Mouse (Mus musculus) gastrocnemius, adult 2 months (tissue): ENCODE results near the gene Mrvi1. TPM values are rescaled to one million over a fixed set of nuclear protein-coding genes. Genes with fewer than 3 reads are reported as not detected.

Source experiments
- DNase-seq: peaks from one replicate; pipeline ENCODE4 v3.0.0; 2022
- H3K27ac ChIP-seq: fragments of 200-600 bp; 2 replicates; pipeline ENCODE4 v1.8.1; 2022; ENCODE audit warnings: mild to moderate bottlenecking
- H3K4me3 ChIP-seq: fragments of 200-600 bp; 2 replicates; pipeline ENCODE4 v1.8.1; 2022; ENCODE audit warnings: mild to moderate bottlenecking, moderate library complexity
- CTCF ChIP-seq: fragments of 200-600 bp; IDR thresholded peaks from 2 replicates; pipeline ENCODE4 v1.8.1; 2022; ENCODE audit warnings: antibody characterized with exemption, mild to moderate bottlenecking, moderate library complexity
- intact Hi-C: fragments of 180-260 bp; cut with DNase I; formaldehyde crosslinking; loops from one replicate; pipeline ENCODE4 v1.15.1; 2025
- total RNA-seq, 2 experiments: library from RNA; stranded (reverse); gene quantifications; 2 replicates each; pipeline ENCODE4 v1.2.3; 2021

Gene Mrvi1
- total RNA-seq, 2 experiments from 2014 or later: 4.1 to 4.7 TPM

DNA sequence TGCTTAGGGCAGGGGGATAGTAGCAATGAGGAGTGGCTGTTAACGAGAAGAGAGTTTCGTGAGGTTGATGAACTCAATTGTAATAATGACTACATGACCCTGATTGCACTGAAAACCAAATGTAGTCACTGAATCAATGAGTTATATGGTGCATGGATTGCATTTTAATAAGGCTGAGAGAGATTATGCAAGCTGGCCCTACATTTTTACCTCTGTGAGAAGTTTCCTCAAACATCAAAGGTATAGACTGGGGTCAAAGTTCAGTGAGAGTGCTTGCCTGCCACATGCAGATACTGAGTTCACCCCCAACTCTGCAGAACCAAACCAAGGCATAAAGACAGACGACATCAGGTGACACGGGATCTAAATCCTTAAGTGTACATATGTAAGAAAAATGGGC is 14.9 kb downstream of the Mrvi1 start:
- Histone ChIP-seq H3K4me3 (no peak overlapping the region), H3K27ac (no peak overlapping the region)
- no peak for TF ChIP-seq CTCF
- intact Hi-C loops: no loop called here
- no peak for DNase-seq

DNA sequence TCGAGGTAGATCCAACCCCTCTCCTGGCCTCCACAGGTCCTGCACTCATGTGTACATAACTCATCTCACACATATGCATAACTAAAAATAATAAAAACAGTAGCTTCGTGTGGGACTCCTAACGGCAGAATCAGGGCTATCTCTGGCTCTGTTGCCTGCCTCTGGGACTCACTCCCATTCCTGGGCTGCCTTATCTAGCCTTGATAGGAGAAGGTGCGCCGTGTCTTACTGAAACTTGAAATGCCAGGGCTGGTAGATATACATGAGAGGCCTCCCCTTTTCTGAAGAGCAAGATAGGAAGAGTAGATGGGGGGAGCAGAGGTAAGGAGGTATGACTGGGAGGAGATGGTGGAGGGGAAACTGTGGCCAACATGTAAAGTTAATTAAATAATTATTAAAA is 15.4 kb downstream of the Mrvi1 start:
- Histone ChIP-seq H3K27ac (no peak overlapping the region), H3K4me3 (no peak overlapping the region)
- no peak for DNase-seq
- intact Hi-C loops: no loop called here
- no peak for TF ChIP-seq CTCF

DNA sequence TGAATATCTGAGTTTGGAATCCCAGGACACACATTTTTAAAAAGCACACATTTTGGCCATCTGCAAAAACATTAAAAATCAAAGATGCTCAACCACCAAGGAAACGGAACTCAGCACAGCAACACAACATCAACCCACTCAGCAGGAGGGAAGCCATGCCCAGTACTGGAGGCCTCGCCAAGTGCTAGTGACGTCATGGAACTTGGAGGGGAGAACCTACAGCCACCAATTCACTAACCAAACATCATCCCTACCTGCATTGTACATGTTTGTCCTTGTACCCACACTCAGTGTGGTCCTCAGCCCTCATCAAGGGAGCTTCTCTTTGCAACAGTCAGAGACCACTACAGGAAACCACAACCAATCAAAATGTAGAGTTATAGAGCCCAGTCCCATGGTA is 16.9 kb downstream of the Mrvi1 start:
- H3K4me3 ChIP-seq: no peak overlapping the region
- TF ChIP-seq CTCF: no peak
- no peak for DNase-seq
- intact Hi-C loops: no loop called here
- H3K27ac ChIP-seq: no peak overlapping the region

DNA sequence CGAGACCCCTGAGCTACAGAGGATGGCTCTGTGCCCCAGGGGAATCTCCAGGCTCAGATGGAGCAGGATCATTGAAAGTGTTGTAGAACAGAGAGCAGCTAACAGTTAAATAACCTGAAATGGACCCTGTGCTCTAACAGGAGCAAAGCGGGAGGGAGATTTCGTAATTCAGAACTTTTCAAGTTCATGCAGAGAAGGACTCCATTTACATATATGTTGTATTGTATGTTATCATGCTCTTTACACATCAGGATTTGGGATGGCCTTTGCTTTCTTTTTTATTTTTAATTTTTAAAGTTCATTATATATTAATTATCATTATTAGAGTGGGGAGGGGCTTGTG is 18.6 kb downstream of the Mrvi1 start:
- no peak for DNase-seq
- H3K27ac ChIP-seq: no peak overlapping the region
- intact Hi-C loops: no loop called here
- TF ChIP-seq CTCF: no peak
- H3K4me3 ChIP-seq: no peak overlapping the region

DNA sequence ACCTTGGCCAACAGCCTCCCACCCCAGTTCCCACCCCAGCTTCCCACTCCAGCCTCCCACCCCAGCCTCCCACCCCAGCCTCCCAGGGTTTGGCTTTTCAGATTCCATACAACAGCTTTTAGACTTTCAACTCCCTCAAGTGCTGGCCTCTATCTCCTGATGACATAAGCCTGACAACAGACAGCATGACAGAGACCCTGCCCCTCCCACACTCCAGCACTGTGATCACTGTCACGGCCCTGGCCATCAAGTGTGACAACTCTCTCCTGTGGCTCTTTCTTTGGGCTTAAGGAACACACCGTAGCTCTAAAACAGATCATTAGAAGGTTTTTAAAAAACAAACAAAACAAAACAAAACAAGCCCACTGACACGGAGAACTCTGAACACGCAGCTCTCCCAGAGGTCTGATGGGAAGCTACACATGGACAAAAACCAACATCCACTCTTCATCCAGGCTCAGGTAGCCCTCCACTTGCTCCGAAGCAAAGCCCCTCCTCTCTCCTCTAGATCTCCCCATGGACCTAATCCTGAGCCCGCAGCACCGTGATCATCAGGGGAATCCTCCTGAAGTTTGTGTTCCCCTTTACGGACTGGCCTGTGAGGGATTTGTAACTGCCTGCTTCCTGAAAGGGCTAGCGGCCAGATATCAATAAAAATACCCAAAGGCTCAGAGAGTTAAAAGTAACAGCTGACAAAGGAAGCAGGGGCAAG is 19.2 kb downstream of the Mrvi1 start:
- DNase-seq: no peak
- intact Hi-C loops: no loop called here
- Histone ChIP-seq H3K27ac (no peak overlapping the region), H3K4me3 (no peak overlapping the region)
- no peak for TF ChIP-seq CTCF

DNA sequence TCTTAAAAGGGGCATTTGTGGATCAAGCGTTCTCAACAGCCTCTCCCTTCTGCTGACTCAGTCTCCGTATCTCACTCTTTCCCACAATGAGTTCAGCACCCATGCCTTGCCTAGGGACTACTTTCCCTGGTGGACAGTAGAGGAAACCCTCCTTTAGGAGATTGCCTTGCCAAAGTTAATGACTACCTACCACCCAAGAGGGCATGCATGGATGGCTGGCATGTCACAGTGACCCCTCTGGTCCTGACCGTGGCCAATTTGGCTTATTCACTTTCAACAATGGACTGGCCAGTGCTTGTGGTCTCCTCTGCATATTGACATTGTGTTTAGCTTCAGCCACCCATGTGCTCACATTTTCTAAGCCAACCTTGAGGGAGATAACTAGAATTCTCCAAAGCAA is 19.8 kb downstream of the Mrvi1 start:
- intact Hi-C loops: no loop called here
- Histone ChIP-seq H3K27ac (no peak overlapping the region), H3K4me3 (no peak overlapping the region)
- TF ChIP-seq CTCF: no peak
- no peak for DNase-seq

DNA sequence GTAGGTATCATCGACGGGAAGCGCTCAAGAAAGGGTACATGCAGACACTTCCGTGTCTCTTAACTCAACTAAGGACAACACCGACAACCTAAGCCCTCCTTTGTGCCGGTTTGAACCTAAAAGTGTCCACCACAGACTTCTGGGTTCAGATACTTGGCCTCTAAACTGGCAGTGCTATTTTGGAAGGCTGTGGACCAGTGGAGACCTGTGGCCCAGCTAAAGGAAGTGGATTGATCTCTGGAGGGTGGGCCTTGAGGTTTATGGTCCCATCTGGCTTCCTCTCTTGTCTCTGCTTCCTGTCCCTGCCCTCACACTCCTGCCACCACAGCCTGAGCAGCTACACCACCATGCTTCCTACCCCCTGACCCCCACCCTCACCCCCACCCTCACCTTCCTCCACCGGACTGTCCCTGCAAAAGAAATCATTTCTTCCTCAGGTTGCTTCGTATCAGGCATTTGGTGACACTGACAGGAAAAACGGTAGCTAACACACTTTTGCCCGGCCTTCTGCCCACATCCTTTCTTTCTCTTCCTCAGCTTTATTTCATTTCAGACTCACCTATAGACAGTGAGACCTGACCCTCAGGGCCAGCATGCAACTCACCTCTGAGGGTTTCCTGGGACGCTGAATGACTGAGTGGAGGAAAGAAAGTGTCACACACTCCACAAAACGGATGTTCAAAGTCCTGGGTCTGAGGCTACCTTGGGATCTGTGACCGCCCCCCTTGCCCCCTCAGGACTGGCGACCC is 25.7 kb downstream of the Mrvi1 start:
- intact Hi-C loops: no loop called here
- Histone ChIP-seq H3K4me3 (no peak overlapping the region), H3K27ac (peak overlapping the region; percentile 86)
- peak; percentile 11 for DNase-seq
- no peak for TF ChIP-seq CTCF

DNA sequence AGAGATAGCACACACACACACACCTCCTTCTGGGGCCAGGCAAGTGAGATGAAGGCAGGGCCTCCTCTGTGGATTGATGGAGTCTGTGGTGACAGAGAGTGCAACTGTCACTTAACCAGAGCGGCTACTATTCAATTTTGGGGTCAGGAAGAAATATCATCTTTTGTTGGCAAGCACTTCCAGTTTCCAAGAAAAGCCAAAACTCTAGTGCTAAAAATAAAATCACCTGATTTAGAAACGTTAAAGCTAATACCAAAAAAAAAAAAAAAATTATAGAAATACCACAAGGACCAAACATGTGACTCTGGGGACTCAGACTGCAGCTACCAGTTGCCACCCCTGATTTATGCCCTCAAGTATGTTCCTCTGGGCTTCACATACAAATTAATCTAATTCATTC is 26.7 kb downstream of the Mrvi1 start:
- no peak for TF ChIP-seq CTCF
- intact Hi-C loops: no loop called here
- DNase-seq: no peak
- no peak overlapping the region for H3K4me3 ChIP-seq
- H3K27ac ChIP-seq: peak overlapping the region; percentile 86

DNA sequence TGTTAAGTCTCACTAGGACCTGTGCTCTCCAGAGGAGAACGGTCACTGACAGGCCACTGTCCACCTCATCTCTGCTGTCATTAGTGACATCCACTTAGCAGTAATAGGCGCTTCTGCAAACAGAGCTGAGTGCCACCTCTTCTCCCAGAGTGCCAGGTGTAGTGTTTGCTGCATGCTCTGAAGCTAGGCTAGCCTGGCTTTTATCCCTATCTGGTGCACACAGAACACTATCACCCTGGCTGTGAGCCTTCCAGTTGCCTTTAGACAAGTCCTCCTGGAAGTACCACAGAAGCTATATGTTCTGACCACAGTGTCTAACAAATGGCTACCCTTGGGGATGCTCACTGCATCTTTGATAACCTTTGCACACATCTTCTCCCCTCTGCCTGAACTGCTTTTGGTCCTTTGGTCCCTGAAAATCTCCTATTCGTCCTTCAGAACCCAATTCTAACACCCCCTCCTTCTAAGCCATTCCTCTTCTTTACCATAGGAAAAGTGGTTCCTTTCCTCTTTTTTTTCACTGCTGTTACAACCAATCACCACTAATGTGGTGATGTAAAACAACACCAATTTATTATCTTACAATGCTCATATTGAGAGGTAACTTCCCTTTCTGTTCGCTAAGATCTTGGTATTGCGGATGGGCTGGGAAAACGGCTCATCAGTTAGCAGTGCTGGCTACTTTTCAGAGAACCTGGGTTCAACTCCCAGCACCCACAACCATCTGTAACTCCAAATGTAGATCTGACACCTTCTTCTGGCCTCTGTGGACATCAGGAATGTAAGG is 28.0 kb downstream of the Mrvi1 start:
- peak overlapping the region; percentile 86 for H3K27ac ChIP-seq
- no peak for DNase-seq
- TF ChIP-seq CTCF: no peak
- intact Hi-C loops: no loop called here
- H3K4me3 ChIP-seq: no peak overlapping the region

DNA sequence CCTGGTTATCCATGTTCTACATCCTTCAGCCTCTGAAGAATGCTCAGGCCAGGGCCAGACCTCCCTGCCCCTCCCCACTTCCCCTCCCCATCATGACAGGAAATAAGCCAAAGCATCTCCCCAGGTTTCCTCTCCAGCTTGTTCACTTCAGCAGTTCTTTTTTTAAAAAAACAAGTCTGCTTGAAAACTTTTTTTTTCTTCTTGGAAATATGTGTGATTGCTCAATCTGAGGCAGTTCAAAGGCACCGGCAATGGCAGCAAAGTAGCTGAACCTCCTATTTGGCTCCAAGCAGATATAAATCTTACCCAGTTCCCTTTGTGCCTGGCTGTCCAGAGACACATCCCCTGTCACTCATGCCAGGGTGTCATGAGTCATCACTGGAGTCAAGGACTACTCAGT is 29.1 kb downstream of the Mrvi1 start:
- no peak overlapping the region for H3K4me3 ChIP-seq
- intact Hi-C loops: no loop called here
- DNase-seq: peak; percentile 47
- peak overlapping the region; percentile 85 for H3K27ac ChIP-seq
- no peak for TF ChIP-seq CTCF

DNA sequence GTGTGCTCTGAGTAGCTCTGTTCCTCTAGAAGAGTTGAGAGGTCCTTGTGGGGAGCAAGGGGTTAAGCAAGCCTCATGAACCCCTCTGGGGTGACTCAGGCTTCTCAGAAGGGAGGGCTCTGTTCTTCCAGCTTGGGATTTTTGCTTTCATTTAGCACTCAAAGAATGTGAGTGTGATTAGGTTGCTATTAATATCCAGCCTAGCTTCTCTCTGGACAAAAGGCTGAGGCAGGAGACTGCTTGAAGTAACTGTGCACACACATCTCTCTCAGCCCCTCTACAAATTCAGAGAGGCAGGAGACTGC is 31.7 kb downstream of the Mrvi1 start:
- DNase-seq: no peak
- Histone ChIP-seq H3K4me3 (no peak overlapping the region), H3K27ac (peak overlapping the region; percentile 85)
- intact Hi-C loops: no loop called here
- no peak for TF ChIP-seq CTCF

DNA sequence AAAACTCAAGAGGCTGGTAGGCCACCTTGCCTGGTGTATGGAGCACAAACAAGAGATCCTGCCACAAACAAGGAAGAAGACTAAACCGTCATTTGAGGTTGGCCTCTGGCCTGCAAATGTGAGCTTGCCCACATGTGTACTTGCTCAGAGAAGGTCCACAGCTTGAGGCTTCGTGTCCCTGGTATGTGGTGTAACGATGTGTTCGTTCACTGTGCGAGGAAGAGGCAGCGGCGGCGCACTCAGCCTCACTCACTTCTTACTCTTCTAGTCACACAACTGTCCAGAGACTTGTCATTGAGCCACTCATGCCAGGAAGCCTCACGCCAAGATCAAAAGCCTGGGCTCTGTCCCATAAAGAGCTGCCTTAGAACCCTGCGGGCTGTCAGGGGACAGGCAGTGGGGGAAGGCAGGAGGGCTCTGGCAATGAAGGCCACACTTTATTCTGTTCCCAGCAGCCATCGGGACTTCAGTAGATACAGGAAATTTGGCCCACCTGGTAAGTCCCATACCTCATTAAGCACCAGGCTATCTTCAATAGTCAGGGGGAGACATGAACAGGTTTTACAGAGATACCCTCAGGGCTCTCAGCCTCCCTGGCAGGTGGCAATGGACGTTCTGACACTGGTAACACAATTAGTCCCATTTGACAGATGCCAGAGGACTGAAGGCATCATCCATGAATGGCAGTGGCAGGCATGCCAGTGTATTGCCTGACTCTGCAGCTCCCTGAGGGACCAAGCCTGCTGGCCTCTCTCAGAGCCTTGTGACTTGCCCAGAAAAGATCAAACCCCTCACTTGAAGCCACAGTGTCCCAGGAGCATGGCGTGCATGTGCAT is 32.3 kb downstream of the Mrvi1 start:
- TF ChIP-seq CTCF: no peak
- no peak overlapping the region for H3K4me3 ChIP-seq
- peak overlapping the region; percentile 85 for H3K27ac ChIP-seq
- intact Hi-C loops: no loop called here
- peak; percentile 49 for DNase-seq

DNA sequence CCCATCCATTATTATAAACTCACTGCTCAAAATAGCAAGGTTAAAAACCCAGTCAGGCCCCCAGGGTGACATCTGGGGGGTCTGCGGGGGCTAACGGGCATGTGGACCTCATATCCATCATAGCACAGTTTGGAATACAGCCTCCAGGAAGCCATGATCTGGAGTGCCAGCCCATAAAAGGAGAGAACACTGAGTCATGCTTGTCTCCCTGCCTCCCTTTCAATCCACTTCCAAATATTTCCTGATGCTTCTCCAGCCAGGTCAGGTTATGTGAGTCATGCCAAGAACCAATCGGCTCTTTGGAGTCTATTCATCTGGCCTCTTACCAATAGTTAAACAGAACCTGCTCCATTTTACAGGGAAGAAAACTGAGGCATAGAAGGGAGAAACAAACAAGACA is 33.7 kb downstream of the Mrvi1 start:
- no peak for DNase-seq
- TF ChIP-seq CTCF: no peak
- Histone ChIP-seq H3K4me3 (no peak overlapping the region), H3K27ac (peak overlapping the region; percentile 85)
- intact Hi-C loops: no loop called here
